Mouse (Mus musculus) stomach, embryonic 14.5 days (tissue): ENCODE data around the gene Cxadr. TPM values are rescaled to one million over a fixed set of nuclear protein-coding genes. Genes with fewer than 3 reads are reported as not detected.
A peak's percentile ranks its signal among the peaks of the same experiment; 100 is the strongest.

ENCODE experiments used
- ATAC-seq: fragments of 200-750 bp; cut with Nextera tagmentation; 2 replicates; pipeline ENCODE4 v1.8.0; 2017; ENCODE audit warnings: low read depth, moderate TSS enrichment; ENCODE audit not compliant: insufficient number of reproducible peaks, insufficient read depth, low FRiP score
- H3K27ac ChIP-seq: fragments of 300-500 bp; sonication (generic); 2 replicates; pipeline ENCODE4 v1.5.1; 2014; ENCODE audit warnings: mild to moderate bottlenecking, low read length, moderate library complexity, mixed read lengths
- H3K27me3 ChIP-seq: fragments of 300-500 bp; sonication (generic); 2 replicates; pipeline ENCODE4 v1.6.1; 2014; ENCODE audit warnings: low read length, control low read depth, mixed read lengths; ENCODE audit not compliant: control insufficient read depth, insufficient read depth
- H3K36me3 ChIP-seq: fragments of 300-500 bp; sonication (generic); 2 replicates; pipeline ENCODE4 v1.6.1; 2014; ENCODE audit warnings: mild to moderate bottlenecking, control low read depth, low read length, moderate library complexity, mixed read lengths; ENCODE audit not compliant: control insufficient read depth, insufficient read depth
- H3K4me1 ChIP-seq: fragments of 300-500 bp; sonication (generic); 2 replicates; pipeline ENCODE4 v1.6.1; 2014; ENCODE audit warnings: low read length, control low read depth, mixed read lengths; ENCODE audit not compliant: control insufficient read depth, insufficient read depth
- H3K4me2 ChIP-seq: fragments of 300-500 bp; sonication (generic); replicated peaks from 2 replicates; pipeline ENCODE4 v1.6.1; 2014; ENCODE audit warnings: low read depth, low read length, control low read depth
- H3K4me3 ChIP-seq: fragments of 300-500 bp; sonication (generic); 2 replicates; pipeline ENCODE4 v1.5.1; 2014; ENCODE audit warnings: low read depth, low read length, control low read depth
- H3K9ac ChIP-seq: fragments of 300-500 bp; sonication (generic); replicated peaks from 2 replicates; pipeline ENCODE4 v1.6.1; 2014; ENCODE audit warnings: low read depth, mild to moderate bottlenecking, control low read depth, low read length, moderate library complexity, mixed read lengths
- H3K9me3 ChIP-seq: fragments of 300-500 bp; sonication (generic); 2 replicates; pipeline ENCODE4 v1.6.1; 2016; ENCODE audit warnings: low read depth, low read length, control low read depth; ENCODE audit not compliant: control insufficient read depth
- WGBS: fragments of 180-500 bp; shearing (Covaris S2); extraction: QIAGEN DNeasy Blood & Tissue Kit; methylation state at CpG from one replicate; pipeline ENCODE4 v1.1.7; 2014; 5-methylcytosine and 5-hydroxymethylcytosine counted together
- polyA plus RNA-seq: library from polyadenylated mRNA; unstranded; fragments of >200 nt; fragmentation: Nextera tagmentation; extraction: Ambion mirVana; gene quantifications from 2 replicates; pipeline ENCODE4 v1.2.1, GENCODE M21; 2014

The Cxadr gene
- polyA plus RNA-seq, 1 experiment from 2014 or later = 50.1 TPM

GRCm38 (mm10) chr16:78296114-78296513 is 5.2 kb upstream of the Cxadr start:
- H3K4me1 ChIP-seq = no peaks in the 10 kb centered on the region
- no peak for ATAC-seq
- H3K27ac ChIP-seq = no peak overlapping the region
- H3K4me2 ChIP-seq = no peak overlapping the region
- no peak overlapping the region for H3K9ac ChIP-seq
- 75% methylated on average over 9 of the region's 9 CpGs for WGBS
- H3K36me3 ChIP-seq = no peaks in the 10 kb centered on the region
- no peak overlapping the region for H3K4me3 ChIP-seq
- H3K27me3 ChIP-seq = no peaks in the 10 kb centered on the region
- no peaks in the 10 kb centered on the region for H3K9me3 ChIP-seq

GRCm38 (mm10) chr16:78301831-78302677 is 765 bp downstream of the Cxadr start:
- ATAC-seq = peak; percentile 29; the same call in 1 of the 2 replicates
- under 1% methylated on average over 64 of the region's 65 CpGs for WGBS

GRCm38 (mm10) chr16:78302678-78303050 is 1.4 kb downstream of the Cxadr start:
- no peaks in the 10 kb centered on the region for H3K9me3 ChIP-seq
- peak overlapping the region; percentile 88 for H3K4me3 ChIP-seq
- ATAC-seq = no peak
- H3K9ac ChIP-seq = peak overlapping the region; percentile 71; the same call in 1 of the 2 replicates
- H3K36me3 ChIP-seq = no peaks in the 10 kb centered on the region
- H3K4me1 ChIP-seq = no peaks in the 10 kb centered on the region
- WGBS = 4% methylated on average over 10 of the region's 10 CpGs
- H3K27me3 ChIP-seq = no peaks in the 10 kb centered on the region
- H3K4me2 ChIP-seq = peak overlapping the region; percentile 79
- H3K27ac ChIP-seq = no peak overlapping the region

More at GRCm38 (mm10) chr16:78301831-78302677, 765 bp downstream of the Cxadr start:
- H3K36me3 ChIP-seq = no peaks in the 10 kb centered on the region
- peak overlapping the region; percentile 81 for H3K27ac ChIP-seq
- no peaks in the 10 kb centered on the region for H3K9me3 ChIP-seq
- H3K4me3 ChIP-seq = peak overlapping the region; percentile 88
- H3K27me3 ChIP-seq = no peaks in the 10 kb centered on the region
- no peaks in the 10 kb centered on the region for H3K4me1 ChIP-seq
- H3K9ac ChIP-seq = peak overlapping the region; percentile 71
- H3K4me2 ChIP-seq = peak overlapping the region; percentile 79

GRCm38 (mm10) chr16:78305606-78306100 is 4.4 kb downstream of the Cxadr start:
- Histone ChIP-seq H3K9me3 (no peaks in the 10 kb centered on the region), H3K4me2 (no peak overlapping the region), H3K9ac (no peak overlapping the region), H3K27me3 (no peaks in the 10 kb centered on the region), H3K4me3 (no peak overlapping the region), H3K36me3 (no peaks in the 10 kb centered on the region), H3K4me1 (no peaks in the 10 kb centered on the region), H3K27ac (no peak overlapping the region)
- WGBS = 79% methylated on average over 12 of the region's 12 CpGs
- no peak for ATAC-seq

GRCm38 (mm10) chr16:78306606-78307005 is 5.3 kb downstream of the Cxadr start:
- Histone ChIP-seq H3K4me2 (no peak overlapping the region), H3K27ac (no peak overlapping the region), H3K27me3 (no peaks in the 10 kb centered on the region), H3K9ac (no peak overlapping the region), H3K36me3 (no peaks in the 10 kb centered on the region), H3K4me1 (no peaks in the 10 kb centered on the region), H3K4me3 (no peak overlapping the region), H3K9me3 (no peaks in the 10 kb centered on the region)
- no peak for ATAC-seq
- 84% methylated on average over 8 of the region's 8 CpGs for WGBS

GRCm38 (mm10) chr16:78307476-78308192 is 6.3 kb downstream of the Cxadr start:
- H3K27ac ChIP-seq = no peak overlapping the region
- no peaks in the 10 kb centered on the region for H3K4me1 ChIP-seq
- no peaks in the 10 kb centered on the region for H3K9me3 ChIP-seq
- 88% methylated on average over 16 of the region's 16 CpGs for WGBS
- H3K4me3 ChIP-seq = no peak overlapping the region
- no peak for ATAC-seq
- H3K27me3 ChIP-seq = no peaks in the 10 kb centered on the region
- H3K4me2 ChIP-seq = no peak overlapping the region
- no peaks in the 10 kb centered on the region for H3K36me3 ChIP-seq
- H3K9ac ChIP-seq = no peak overlapping the region

- no peak for ATAC-seq
- H3K4me1 ChIP-seq = peaks cover 7% of the 10 kb centered on the region
- WGBS = 62% methylated on average over 6 of the region's 6 CpGs
- no peaks in the 10 kb centered on the region for H3K27me3 ChIP-seq
- no peak overlapping the region for H3K4me2 ChIP-seq
- no peaks in the 10 kb centered on the region for H3K36me3 ChIP-seq
- no peak overlapping the region for H3K4me3 ChIP-seq
- H3K27ac ChIP-seq = no peak overlapping the region
- no peak overlapping the region for H3K9ac ChIP-seq
- no peaks in the 10 kb centered on the region for H3K9me3 ChIP-seq
Measured at GRCm38 (mm10) chr16:78309258-78309657, 8.0 kb downstream of the Cxadr start.

GRCm38 (mm10) chr16:78313135-78313887 is 12.0 kb downstream of the Cxadr start:
- no peaks in the 10 kb centered on the region for H3K27me3 ChIP-seq
- ATAC-seq = no peak
- peaks cover 11% of the 10 kb centered on the region for H3K4me1 ChIP-seq
- 67% methylated on average over 16 of the region's 16 CpGs for WGBS
- no peak overlapping the region for H3K27ac ChIP-seq
- no peak overlapping the region for H3K4me2 ChIP-seq
- no peaks in the 10 kb centered on the region for H3K9me3 ChIP-seq
- no peak overlapping the region for H3K9ac ChIP-seq
- H3K4me3 ChIP-seq = no peak overlapping the region
- H3K36me3 ChIP-seq = no peaks in the 10 kb centered on the region
